Mouse (Mus musculus) stomach, postnatal 0 days (tissue): ENCODE measurements around the gene Samm50. TPM values are rescaled to one million over a fixed set of nuclear protein-coding genes. Genes with fewer than 3 reads are reported as not detected.

Experiments
- ATAC-seq: fragments of 200-750 bp; cut with Nextera tagmentation; 2 replicates; pipeline ENCODE4 v1.8.0; 2017; ENCODE audit not compliant: low FRiP score, low TSS enrichment
- DNase-seq: peaks from one replicate; pipeline ENCODE4 v3.0.0-alpha.2; 2016; ENCODE audit warnings: low spot score
- H3K27ac ChIP-seq: fragments of 300-500 bp; sonication (generic); replicated peaks from 2 replicates; pipeline ENCODE4 v1.5.1; 2014; ENCODE audit warnings: mild to moderate bottlenecking, control low read depth
- H3K27me3 ChIP-seq: fragments of 300-500 bp; sonication (generic); 2 replicates; pipeline ENCODE4 v1.6.1; 2014; ENCODE audit warnings: low read length; ENCODE audit not compliant: control insufficient read depth, insufficient read depth
- H3K36me3 ChIP-seq: fragments of 300-500 bp; sonication (generic); 2 replicates; pipeline ENCODE4 v1.6.1; 2014; ENCODE audit warnings: low read length, mixed read lengths; ENCODE audit not compliant: control insufficient read depth, insufficient read depth
- H3K4me1 ChIP-seq: fragments of 300-500 bp; sonication (generic); replicated peaks from 2 replicates; pipeline ENCODE4 v1.6.1; 2014; ENCODE audit warnings: antibody characterized with exemption; ENCODE audit not compliant: control insufficient read depth, insufficient read depth
- H3K4me2 ChIP-seq: fragments of 300-500 bp; sonication (generic); replicated peaks from 2 replicates; pipeline ENCODE4 v1.6.1; 2014; ENCODE audit warnings: low read depth, mild to moderate bottlenecking, control low read depth, moderate library complexity
- H3K4me3 ChIP-seq: fragments of 300-500 bp; sonication (generic); 2 replicates; pipeline ENCODE4 v1.5.1; 2014; ENCODE audit warnings: low read depth, low read length, control low read depth
- H3K9ac ChIP-seq: fragments of 300-500 bp; sonication (generic); 2 replicates; pipeline ENCODE4 v1.6.1; 2014; ENCODE audit warnings: mild to moderate bottlenecking, low read length, control low read depth, mixed read lengths
- H3K9me3 ChIP-seq: fragments of 300-500 bp; sonication (generic); 2 replicates; pipeline ENCODE4 v1.6.1; 2016; ENCODE audit warnings: low read length; ENCODE audit not compliant: control insufficient read depth
- CTCF ChIP-seq: IDR thresholded peaks from 2 replicates; pipeline ENCODE4 v1.5.1; 2016; ENCODE audit warnings: antibody characterized with exemption, low read depth, mild to moderate bottlenecking, moderate library complexity
- EP300 ChIP-seq: optimal IDR thresholded peaks from 2 replicates; pipeline ENCODE3; 2016; ENCODE audit warnings: antibody characterized with exemption
- WGBS: fragments of 180-500 bp; shearing (Covaris S2); extraction: QIAGEN DNeasy Blood & Tissue Kit; methylation state at CpG from one replicate; pipeline ENCODE4 v1.1.7; 2014; 5-methylcytosine and 5-hydroxymethylcytosine counted together
- microRNA-seq: library from miRNA; unstranded; fragments of <30 nt; microRNA quantifications from one replicate; pipeline ENCODE4, GENCODE M21; 2016
- polyA plus RNA-seq: library from polyadenylated mRNA; unstranded; fragments of >200 nt; fragmentation: Nextera tagmentation; extraction: Ambion mirVana; gene quantifications from 2 replicates; pipeline ENCODE4 v1.2.1, GENCODE M21; 2015

Gene Samm50
- polyA plus RNA-seq, 1 experiment from 2014 or later: 92.3 TPM

DNA sequence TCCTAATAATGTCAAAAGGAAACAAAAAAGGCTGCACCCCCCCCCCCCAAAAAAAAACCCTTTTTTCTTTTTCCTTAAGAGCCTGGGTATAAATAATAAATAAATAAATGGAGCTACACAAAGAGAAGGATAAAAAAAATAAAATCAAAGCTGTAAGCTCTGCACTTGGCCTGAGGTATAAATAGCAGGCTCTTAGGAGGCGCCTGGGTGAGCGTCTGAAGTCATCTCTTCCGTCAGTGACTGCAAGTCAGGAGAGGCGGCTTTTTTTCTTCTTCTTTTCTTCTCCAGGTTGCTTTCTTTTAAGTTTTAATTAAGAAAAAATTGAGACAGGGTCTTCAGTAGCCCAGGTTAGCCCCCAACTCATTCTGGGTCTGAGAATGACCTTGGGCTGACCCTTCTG, 74.2 kb downstream of the Samm50 start:
- Histone ChIP-seq H3K4me1 (no peaks in the 10 kb centered on the region), H3K27me3 (no peaks in the 10 kb centered on the region), H3K9me3 (no peaks in the 10 kb centered on the region), H3K36me3 (no peaks in the 10 kb centered on the region), H3K4me3 (no peak overlapping the region), H3K4me2 (no peak overlapping the region), H3K27ac (no peak overlapping the region), H3K9ac (no peak overlapping the region)
- TF ChIP-seq CTCF (no peak), EP300 (no peak)
- DNase-seq (no peak), ATAC-seq (no peak)
- 68% methylated on average over 4 of the region's 4 CpGs for WGBS

Small RNAs within 50 kb of the gene (microRNA-seq; reads per million reads assigned to microRNA genes)
- not detected for gene Mir6392

Other genes with a start within 250 kb of the Samm50 start
- 0.07 and 0.22 TPM in 2 replicates for gene Efcab6, start 126.9 kb upstream of the Samm50 start, polyA plus RNA-seq
- 3.9 and 4.0 TPM in 2 replicates for gene Sult4a1, start 86.5 kb upstream of the Samm50 start, polyA plus RNA-seq
- gene Pnpla5, start 69.1 kb upstream of the Samm50 start, polyA plus RNA-seq: not detected in 2 replicates
- 3.0 and 4.1 TPM in 2 replicates for gene Pnpla3, start 24.4 kb upstream of the Samm50 start, polyA plus RNA-seq
- gene Parvb, start 39.8 kb downstream of the Samm50 start, polyA plus RNA-seq: 1.1 and 1.4 TPM in 2 replicates
- gene Parvg, start 131.8 kb downstream of the Samm50 start, polyA plus RNA-seq: 1.3 TPM in 2 replicates